Mouse (Mus musculus) liver, embryonic 14.5 days (tissue): ENCODE data around the gene Sdhaf3.

Experiments
- CTCF ChIP-seq: IDR thresholded peaks from 2 replicates; pipeline ENCODE4 v1.5.1; 2016; ENCODE audit warnings: antibody characterized with exemption, low read depth, control low read depth
- EP300 ChIP-seq: IDR thresholded peaks from 2 replicates; pipeline ENCODE4 v1.6.1; 2016; ENCODE audit warnings: antibody characterized with exemption, low read depth

DNA sequence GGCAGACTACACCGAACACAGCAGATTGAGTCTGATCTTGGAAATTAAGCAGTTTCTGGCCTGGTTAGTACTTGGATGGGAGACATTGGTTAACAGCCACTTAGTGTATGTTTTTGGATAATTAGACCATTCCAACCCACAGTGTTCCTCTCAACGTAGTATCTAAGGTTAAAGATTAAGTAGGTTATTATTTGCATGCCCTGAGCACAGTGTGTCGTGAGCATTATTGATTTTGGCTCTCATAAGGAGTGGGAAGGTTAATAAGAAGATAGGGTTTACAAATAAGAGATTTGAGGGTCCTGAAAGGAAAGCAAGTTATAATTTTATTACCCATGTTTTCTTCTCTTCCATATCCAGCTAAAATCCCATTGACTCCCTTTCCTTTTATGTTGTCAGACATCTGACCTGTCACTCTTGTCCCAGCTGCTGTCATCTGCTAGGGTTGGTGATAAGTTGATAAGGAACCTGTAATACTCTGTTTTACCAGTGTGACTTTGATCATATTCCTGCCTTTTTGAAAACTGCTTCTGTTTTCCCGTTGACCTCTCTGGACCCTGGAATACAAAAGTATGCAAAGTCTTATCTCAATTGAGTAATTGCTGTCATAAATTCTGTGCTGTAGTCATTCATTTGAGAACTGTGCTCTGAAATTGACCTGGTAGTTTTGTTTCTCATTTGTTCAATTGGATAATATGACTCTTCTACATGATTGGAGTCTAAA, 41.6 kb downstream of the Sdhaf3 start:
- TF ChIP-seq CTCF (no peak), EP300 (no peak)
